Mouse (Mus musculus) layer of hippocampus, adult 2 months (tissue): ENCODE measurements around the gene Zfp292. TPM values are rescaled to one million over a fixed set of nuclear protein-coding genes. Genes with fewer than 3 reads are reported as not detected.
"Not testable (repeated sequence)": the region's sequence is repeated elsewhere in the genome, so short reads cannot be mapped to it uniquely, and the experiment has no call there.

Source experiments
- DNase-seq, 2 experiments: peaks; one replicate each; pipeline ENCODE4 v3.0.0; 2022; ENCODE audit warnings: low spot score in 2 of 2
- H3K27ac ChIP-seq: fragments of 200-600 bp; 2 replicates; pipeline ENCODE4 v1.8.1; 2022
- H3K4me3 ChIP-seq: fragments of 200-600 bp; 2 replicates; pipeline ENCODE4 v1.8.1; 2022; ENCODE audit warnings: mild to moderate bottlenecking
- CTCF ChIP-seq: fragments of 200-600 bp; conservative IDR thresholded peaks from 2 replicates; pipeline ENCODE4 v1.8.1; 2022; ENCODE audit warnings: antibody characterized with exemption, mild to moderate bottlenecking, moderate library complexity
- long read RNA-seq, 2 experiments: library from polyadenylated mRNA; stranded (forward); transcript quantifications; one replicate each; pipeline ENCODE4 v2.0.0; 2021; ENCODE audit warnings: borderline mapping rate in 2 of 2
- total RNA-seq, 2 experiments: library from RNA; stranded (reverse); gene quantifications; 2 replicates each; pipeline ENCODE4 v1.2.3; 2021

Gene Zfp292
- total RNA-seq = 10 to 100 TPM; 26.8 to 27.3 TPM
- long read RNA-seq, experiment 1, full-length matches to known transcripts = 3 of 7 reads
- long read RNA-seq, experiment 1, partial matches to known transcripts = 0 of 7 reads
- long read RNA-seq, experiment 1, other reads (novel, unspliced or antisense) = 4 of 7 reads
- long read RNA-seq, experiment 2, full-length matches to known transcripts = 3 of 5 reads
- long read RNA-seq, experiment 2, partial matches to known transcripts = 0 of 5 reads
- long read RNA-seq, experiment 2, other reads (novel, unspliced or antisense) = 2 of 5 reads

GRCm38 (mm10) chr4:34882818-34883217 lies at the start of gene Zfp292:
TSS of gene Zfp292 (minus strand) at chr4:34882960.
- peak within 1 kb of the TSS; percentile 99 for H3K27ac ChIP-seq
- DNase-seq = peak; percentile 93 to 94
- H3K4me3 ChIP-seq = peak within 1 kb of the TSS; percentile 71
- no peak for TF ChIP-seq CTCF

DNA sequence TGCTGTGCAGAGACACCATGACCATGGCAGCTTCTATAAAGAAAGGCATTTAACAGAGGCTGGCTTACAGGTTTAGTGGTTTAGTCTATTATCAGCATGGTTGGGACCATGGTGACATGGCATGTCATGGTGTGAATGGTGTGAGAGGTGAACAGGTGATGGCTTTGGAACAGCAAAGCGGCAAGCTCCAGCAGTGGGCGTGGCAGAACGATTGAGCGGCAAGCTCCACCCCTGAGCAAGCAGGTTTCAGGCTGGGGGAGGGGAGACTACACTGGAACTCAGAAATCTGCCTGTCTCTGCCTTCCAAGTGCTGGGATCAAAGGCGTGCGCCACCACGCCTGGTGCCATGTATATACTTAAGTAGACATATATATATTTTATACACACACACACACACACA lies 45.6 kb upstream of the Zfp292 start:
- not testable (repeated sequence) for H3K27ac ChIP-seq, DNase-seq, H3K4me3 ChIP-seq

- no peak overlapping the region for H3K4me3 ChIP-seq
- TF ChIP-seq CTCF = peak; percentile 80
These were observed 39.6 kb upstream of the Zfp292 start for GRCm38 (mm10) chr4:34922177-34922870.

GRCm38 (mm10) chr4:34917400-34917799 lies 34.6 kb upstream of the Zfp292 start:
- Histone ChIP-seq H3K27ac (no peak overlapping the region), H3K4me3 (no peak overlapping the region)
- DNase-seq = no peak
- no peak for TF ChIP-seq CTCF

More at GRCm38 (mm10) chr4:34922177-34922870, 39.6 kb upstream of the Zfp292 start:
- no peak overlapping the region for H3K27ac ChIP-seq
- DNase-seq = peak; percentile 58 to 62

GRCm38 (mm10) chr4:34912171-34912570 lies 29.4 kb upstream of the Zfp292 start:
- TF ChIP-seq CTCF = no peak
- H3K27ac ChIP-seq = no peak overlapping the region
- DNase-seq = no peak
- no peak overlapping the region for H3K4me3 ChIP-seq

GRCm38 (mm10) chr4:34911401-34911800 lies 28.6 kb upstream of the Zfp292 start:
- no peak for DNase-seq
- no peak for TF ChIP-seq CTCF
- H3K4me3 ChIP-seq = no peak overlapping the region

GRCm38 (mm10) chr4:34908127-34908526 lies 25.4 kb upstream of the Zfp292 start:
- TF ChIP-seq CTCF = no peak
- no peak for DNase-seq
- H3K4me3 ChIP-seq = no peak overlapping the region
- H3K27ac ChIP-seq = no peak overlapping the region

More at GRCm38 (mm10) chr4:34911401-34911800, 28.6 kb upstream of the Zfp292 start:
- H3K27ac ChIP-seq = no peak overlapping the region

GRCm38 (mm10) chr4:34907026-34907425 lies 24.3 kb upstream of the Zfp292 start:
- H3K27ac ChIP-seq = no peak overlapping the region
- DNase-seq = no peak
- H3K4me3 ChIP-seq = no peak overlapping the region
- no peak for TF ChIP-seq CTCF

DNA sequence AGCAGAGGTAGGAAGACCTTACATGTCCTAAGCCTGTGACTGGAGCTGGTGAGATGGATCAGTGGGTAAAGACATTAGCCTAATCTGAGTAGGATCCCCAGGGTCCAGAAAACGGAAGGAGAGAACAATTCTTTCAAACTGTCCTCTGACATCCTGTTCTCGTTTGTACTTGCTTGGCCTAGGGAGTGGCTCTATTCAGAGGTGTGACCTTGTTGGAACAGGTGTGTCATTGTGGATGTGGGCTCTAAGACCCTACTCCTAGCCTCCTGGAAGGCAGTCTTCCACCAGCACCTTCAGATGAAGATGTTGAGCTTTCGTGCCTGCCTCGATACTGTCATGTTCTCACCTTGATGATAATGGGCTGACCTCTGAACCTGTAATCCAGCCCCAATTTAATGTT lies 23.4 kb upstream of the Zfp292 start:
- Histone ChIP-seq H3K4me3 (no peak overlapping the region), H3K27ac (no peak overlapping the region)
- DNase-seq = no peak
- TF ChIP-seq CTCF = no peak

DNA sequence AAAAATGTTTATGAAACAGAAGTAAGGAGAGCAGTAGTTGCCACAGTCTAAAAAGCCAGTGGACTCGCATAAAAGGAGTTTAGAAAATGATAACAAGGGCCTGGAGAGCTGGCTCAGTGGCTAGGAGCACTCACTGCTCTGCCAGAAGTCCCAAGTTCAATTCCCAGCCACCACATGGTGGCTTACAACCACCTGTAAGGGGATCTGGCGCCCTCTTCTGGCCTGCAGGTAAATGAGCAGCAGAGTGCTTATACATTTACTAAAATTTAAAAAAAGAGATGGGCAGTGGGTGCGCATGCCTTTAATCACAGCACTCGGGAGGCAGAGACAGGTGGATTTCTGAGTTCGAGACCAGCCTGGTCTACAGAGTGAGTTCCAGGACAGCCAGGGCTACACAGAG lies 22.6 kb upstream of the Zfp292 start:
- no peak overlapping the region for H3K4me3 ChIP-seq
- TF ChIP-seq CTCF = peak; percentile 62
- DNase-seq = no peak
- H3K27ac ChIP-seq = no peak overlapping the region

- not testable (repeated sequence) for DNase-seq, H3K27ac ChIP-seq, H3K4me3 ChIP-seq
These were observed 18.8 kb upstream of the Zfp292 start for GRCm38 (mm10) chr4:34901582-34901981.

GRCm38 (mm10) chr4:34901166-34901565 lies 18.4 kb upstream of the Zfp292 start:
- no peak overlapping the region for H3K27ac ChIP-seq
- DNase-seq = no peak
- TF ChIP-seq CTCF = no peak
- H3K4me3 ChIP-seq = no peak overlapping the region

- TF ChIP-seq CTCF = no peak
- peak; percentile 44 to 66 for DNase-seq
- Histone ChIP-seq H3K4me3 (peak overlapping the region; percentile 32), H3K27ac (no peak overlapping the region)
These were observed 17.4 kb upstream of the Zfp292 start for GRCm38 (mm10) chr4:34900155-34900554.

- no peak for TF ChIP-seq CTCF
- Histone ChIP-seq H3K4me3 (no peak overlapping the region), H3K27ac (no peak overlapping the region)
- no peak for DNase-seq
These were observed 16.6 kb upstream of the Zfp292 start for GRCm38 (mm10) chr4:34899322-34899721.
